Mouse (Mus musculus): Measurements from ENCODE around the gene Fen1.
A peak's percentile ranks its signal among the peaks of the same experiment; 100 is the strongest.

Gene Fen1

DNA sequence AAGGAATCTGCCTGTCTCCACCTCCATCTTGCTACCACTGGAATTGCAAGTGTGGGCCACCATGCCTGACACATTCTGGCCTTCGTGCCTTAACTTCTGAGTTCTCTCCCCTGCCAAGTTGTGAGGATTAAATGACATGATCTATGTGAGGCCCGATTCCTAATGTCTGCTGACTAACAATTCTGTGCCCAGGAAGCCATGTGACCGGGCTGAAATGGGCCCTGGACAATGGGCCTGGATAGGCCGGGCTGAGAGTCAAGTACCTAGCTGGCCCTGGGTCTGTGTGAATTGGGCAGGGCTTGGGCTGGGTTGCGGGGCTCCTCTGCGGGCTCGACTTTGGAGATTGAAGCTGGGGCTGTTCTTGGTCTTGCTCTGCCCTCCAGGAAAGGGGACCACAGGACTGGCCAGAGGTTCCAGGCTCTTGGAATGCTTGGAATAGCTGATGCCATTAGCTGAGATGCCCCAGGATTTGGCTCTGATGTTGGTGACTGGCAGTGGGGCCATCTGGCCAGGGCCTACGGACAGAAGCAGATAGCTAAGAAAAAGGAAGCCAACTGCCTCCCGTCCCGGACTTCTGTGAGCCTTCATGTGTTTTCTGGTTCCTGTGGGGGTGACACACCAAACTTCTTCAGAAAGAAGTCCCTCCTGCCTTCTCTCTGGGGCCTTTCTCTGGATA lies 10.0 kb upstream of the Fen1 start:
- no peak for DNase-seq

DNA sequence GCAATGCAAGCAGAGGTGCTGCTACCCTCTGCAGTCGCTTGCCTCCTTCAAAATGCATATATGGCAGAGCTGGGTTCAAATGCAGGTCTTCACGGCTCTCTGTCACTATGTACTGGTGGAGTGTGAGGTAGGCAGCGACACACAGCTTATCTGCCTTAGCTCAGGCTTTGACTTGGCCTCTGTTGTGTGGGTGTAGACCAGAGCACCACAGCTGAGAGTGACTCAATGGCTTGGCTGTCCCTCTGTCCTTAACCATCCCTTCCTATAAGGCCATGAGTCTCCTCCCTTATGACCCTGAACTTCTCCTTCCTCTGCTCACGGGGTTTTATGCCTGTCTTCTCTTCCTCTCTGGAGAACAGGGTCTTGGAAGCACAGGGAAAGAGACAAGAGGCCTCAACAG lies 6.9 kb upstream of the Fen1 start:
- no peak for DNase-seq

DNA sequence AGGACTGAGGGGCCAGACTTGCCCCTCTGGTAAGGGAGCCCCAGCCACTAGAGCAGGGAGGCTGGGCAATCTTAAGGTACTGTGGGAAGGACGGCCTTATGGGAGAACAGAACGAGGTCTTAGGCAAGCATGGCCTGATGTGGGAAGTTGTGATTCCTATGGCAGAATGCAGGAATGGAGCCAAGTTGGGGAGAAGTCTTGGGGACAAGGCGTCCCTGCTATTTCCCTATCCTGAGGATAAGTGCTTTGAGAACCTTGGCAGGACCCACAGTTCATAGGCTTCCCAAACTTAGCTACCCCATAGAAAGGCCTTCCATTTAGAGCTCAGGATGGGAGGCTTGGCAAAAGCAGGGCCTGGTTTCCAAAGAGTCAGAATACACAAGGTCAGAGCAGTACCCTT lies 4.9 kb upstream of the Fen1 start:
- DNase-seq, result no peak

DNA sequence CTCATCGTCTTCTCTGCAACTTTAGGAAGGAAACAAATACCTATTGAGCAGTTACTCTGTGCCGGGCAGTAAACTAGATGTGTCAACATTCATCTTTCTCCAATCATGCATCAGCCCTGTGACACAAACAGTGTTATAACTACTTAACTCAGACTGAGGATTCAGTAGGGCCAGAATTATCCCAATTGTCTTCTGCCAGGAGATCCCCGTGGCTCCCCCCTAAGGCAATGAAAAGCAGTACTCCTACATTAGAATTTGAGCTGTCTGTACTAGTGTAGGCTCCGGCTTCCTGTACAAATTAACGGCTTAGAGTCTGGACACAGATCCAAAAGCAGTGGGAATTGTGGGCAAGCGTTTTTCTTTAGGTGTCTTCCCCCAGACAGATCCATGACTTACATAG lies 1.1 kb upstream of the Fen1 start:
- peak in 1 of 2 experiments; percentile 10 for DNase-seq

DNA sequence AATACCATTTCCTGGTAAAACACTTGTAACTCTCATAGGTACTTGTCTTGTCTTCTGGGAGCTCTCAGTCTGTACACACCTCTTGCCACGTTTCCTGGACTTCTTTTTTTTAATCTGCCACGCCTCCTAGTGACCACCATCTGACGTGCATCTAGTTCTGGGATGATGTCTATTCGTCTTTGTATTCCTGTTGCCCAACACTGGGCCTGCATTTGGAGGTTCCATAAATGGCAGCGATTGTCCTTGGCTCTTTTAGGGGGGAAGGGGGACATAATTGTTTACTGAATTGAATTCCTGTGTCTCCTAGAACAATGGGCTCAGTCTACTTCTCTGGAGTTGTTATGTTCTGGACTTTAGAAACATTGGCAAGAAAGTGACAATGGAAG lies 640 bp upstream of the Fen1 start:
- peak; percentile 64 to 82 for DNase-seq

DNA sequence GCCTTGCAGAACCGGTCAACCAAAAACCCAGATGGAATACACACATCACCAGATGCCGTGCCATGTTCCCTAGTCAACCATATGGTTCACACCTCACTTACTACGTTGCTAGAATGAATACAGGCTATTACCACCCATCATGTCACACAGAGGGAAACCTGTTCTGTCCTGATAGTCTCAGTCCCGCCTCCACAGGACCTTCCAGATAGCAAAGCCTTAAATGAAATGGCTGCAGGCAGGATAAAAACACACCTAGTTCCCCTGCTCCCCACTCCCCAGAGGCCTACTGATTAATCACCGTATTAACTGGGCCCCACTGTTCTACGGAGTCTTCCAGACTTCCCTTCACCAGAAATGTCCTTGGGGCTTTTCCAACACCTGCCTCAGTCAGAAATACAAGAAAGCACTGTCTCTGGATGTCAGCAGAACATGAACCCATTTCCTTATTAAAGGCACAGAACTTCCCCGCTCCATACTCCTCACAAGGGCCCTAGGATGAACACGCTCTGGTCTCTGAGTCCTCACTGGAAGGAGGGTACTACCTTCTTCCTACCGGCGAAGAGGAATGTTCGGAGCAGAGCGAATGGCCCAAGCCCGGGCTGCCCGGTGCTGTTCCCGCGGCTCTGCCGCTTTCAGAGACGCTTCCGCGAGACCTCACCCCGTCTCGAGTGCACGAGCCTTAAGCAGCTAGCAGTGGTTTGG lies 672 bp downstream of the Fen1 start:
- no peak for DNase-seq

DNA sequence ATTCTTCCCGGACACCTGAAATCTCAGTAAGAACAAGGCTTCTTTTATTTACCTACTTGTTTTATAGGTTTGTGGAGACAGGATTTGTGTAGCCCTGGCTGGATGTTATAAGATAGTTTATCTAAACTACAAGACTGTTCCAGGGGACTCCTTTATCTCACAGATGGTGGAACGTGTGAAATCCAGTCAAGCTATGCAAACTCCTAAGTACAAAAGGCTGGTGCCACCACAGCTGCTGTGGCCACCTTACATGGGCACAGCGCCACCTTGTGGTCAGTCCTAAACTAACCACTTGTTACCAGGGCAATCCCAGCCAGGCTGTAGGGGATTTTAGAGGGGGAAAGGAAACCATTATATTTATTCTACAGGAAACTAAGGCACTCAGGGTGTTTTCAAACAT lies 5.2 kb downstream of the Fen1 start:
- DNase-seq, result peak; percentile 60 to 75

DNA sequence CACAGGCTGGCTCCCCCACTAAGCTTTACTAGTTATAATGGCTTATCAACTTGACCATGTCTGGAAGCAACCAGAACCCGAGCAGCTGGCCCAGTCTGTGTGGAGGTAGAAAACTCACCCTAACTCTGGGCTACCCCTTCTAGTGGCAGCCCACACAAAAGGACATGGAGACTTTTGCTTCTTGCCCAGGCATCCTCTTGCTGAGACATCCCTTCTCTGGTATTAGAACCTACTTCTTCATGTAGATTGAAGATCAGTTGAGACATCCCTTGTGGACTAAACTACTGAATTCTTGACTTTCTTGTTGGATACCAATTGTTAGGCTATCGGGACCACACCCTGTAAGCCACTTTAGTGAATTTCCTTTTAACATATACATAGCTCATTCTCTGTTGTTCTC lies 5.7 kb downstream of the Fen1 start:
- DNase-seq, result no peak

DNA sequence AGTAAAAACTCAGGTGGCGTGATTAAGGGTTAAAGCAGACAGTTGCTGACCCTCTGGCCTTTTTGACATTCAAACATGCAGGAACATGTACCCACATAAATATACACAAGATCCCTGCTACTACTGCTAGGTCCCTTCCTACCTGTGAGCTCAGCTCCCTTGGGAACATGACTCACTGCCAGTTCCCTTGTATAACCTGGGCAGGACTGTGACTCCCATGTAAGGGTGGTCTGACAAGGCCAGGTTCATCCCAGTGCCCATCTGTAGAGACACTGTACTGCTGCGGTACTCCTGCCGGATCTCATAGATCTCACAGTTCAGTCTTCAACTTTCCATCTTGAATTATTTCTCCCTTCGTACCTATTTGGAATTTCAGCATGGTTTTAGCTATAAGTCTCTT lies 6.8 kb downstream of the Fen1 start:
- no peak for DNase-seq

DNA sequence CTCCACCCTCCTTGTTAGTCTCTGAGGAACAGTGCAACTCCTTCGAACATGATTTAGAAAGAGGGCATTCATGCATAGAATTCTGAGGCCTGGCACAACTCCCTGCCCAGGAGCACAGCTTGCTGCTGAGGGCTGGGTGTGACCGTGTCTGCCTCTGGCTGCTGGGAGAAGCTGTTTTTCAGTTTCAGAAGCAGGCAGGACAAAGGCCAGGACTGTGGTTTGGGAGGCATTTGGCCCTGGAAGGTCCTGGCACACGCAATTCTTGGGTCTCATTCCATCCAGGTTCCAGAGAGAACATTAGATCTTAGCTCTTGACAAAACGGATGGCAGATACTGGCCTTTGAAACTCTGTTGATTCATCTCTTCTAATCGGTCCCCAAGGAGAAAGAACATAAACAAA lies 8.7 kb downstream of the Fen1 start:
- DNase-seq, result peak; percentile 25 to 26

DNA sequence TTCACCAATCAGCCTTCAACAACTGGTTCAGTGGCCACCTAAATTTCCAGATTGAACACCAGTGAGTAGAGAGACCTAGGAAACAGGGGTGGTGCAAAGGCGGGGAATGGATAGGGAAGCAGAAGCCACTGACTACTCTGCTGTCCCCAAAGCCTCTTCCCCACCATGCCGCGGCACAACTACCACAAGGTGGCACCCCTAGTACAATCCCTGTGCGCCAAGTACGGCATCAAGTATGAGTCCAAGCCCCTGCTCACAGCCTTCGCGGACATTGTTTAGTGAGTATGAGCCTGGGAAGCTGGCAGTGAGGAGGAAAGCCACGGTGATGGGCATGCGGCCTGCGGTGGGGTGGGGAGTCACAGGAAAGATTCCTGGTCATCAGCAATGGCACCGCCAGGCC lies 9.6 kb downstream of the Fen1 start:
- no peak for DNase-seq

DNA sequence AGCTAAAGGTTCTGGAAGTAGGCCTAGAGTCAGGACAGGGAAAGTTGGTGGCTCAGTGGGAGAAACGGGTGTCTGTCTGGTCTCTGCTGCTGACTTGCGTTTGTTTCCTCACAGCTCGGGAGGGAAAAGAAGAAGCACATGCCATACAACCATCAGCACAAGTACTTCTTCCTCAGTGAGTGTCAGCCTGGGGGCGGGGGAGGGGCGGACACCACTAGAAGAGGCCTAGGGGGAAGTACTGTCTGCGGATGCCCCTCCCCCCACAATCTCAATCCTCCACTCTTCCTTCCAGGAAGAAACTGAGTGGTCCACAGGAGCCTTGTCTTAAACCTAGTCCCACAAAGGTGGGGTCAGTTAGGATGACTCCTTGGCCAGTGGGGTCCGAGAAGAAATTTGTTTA lies 12.6 kb downstream of the Fen1 start:
- DNase-seq, result peak in 1 of 2 experiments; percentile 26

DNA sequence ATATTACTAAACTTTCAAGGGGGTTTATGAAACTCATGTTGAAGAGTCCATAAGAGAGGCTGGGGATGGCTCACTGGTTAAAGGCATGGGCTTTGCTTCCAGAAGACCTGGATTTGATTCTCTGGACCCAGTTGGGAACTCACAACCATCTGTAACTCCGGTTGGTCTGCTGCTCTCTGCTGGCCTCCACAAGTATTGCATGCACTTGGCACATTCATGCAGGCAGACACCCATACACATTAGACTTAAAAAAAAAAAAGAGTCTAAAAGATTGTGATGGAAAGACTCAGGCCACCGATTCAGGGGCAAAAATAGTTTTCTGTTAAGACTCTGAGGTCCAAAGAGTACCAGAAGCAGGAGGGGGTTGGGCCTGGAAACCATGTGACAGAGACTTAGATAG lies 13.2 kb downstream of the Fen1 start:
- peak; percentile 71 to 78 for DNase-seq

DNA sequence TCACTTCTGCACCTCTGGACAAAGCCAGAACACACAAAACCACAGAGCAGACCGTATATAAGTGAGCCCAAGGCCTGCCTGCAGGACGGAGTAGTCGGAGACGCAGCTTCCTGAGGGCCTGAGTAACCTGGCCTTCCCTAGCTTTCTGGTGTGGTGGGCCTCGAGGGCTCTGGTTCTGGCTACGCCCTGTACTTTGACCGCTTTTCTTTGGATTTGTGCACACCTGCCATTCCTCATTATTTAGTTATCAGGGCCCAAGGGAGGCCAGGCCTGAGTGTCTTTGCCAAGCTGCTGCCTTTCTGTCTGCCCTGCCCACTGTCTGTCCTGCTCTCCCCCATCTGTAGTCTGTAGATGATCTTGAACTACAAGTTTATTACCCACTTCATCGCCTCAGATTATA lies 14.0 kb downstream of the Fen1 start:
- no peak for DNase-seq

DNA sequence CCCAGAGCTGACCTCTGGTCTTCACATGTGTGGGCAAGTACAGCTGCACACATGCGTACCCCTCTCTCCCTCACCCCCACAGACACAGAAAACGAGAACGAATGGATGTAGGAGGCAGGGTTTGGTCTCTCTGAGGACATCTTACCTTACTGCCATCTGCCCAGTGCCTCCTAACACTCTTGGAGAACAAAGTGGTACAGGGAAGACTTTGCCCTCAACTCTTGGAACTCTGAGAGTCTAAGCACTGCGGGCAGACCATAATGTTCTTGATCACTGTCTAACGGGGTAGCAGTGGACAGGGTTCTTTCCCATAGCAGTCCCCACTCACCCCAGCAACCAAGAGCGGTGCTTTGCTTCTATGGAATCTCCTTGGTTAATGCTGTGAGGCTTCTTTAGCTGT lies 14.9 kb downstream of the Fen1 start:
- no peak for DNase-seq

DNA sequence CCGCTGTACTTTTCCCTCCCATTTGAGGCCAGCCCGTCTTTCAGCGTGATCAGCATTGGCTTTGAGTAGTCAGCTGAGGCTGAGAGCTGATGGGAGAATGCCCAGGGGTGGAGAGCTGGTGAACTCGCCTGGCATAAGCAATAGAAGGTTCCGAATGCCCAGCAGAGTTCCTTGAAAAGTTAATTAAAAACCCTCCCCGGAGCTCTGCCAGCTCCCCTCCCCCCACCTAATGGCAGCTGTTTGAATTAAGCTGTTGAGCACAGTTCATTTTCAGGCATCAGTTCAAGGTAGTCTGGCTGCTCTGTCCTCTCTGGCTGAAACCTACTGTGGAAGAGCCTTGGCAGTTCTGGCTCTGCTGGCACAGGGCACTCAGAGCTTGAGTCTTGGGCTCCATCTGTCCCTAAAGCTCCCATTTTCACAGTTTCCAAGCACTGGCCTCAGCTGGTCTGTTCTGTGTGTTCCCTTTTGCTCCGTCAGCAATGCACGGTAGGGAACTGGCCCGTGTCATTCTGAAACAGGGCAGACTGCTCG lies 15.6 kb downstream of the Fen1 start:
- DNase-seq, result peak in 1 of 2 experiments; percentile 28

DNA sequence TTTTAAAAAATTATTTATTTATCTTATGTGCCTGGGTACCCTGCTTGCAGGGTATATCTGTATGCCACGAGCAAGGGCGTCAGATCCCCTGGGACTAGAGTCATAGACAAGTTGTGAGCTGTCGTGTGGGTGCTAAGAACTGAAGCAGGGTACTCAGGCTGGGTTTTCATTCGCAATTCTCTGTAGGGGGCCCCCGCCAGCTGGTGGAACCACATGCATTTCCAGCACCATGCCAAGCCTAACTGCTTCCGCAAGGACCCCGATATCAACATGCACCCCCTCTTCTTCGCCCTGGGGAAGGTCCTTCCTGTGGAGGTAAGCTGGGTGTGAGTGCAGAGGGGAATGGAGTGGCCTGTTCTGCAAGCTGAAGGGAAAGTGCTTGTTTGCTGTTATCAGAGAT lies 17.4 kb downstream of the Fen1 start:
- no peak for DNase-seq

DNA sequence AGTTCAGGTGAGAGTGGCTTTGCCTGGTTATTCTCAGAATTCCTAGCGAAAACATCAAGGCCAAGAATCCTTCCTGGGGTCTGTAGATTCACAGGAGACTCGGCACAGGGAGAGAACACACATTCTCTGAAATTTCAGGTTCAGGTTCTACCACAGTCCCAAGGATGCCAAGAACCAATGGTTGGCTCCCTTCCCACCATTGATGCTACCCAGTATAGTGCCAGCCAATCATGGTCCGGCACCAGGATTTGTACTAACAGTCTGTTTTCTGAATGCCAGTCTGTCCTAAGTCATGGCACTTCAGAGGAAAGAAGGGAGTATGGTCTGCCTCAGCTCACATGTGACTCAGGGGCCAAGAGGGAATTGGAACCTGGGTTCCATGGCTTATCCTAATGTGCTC lies 18.1 kb downstream of the Fen1 start:
- DNase-seq, result no peak

DNA sequence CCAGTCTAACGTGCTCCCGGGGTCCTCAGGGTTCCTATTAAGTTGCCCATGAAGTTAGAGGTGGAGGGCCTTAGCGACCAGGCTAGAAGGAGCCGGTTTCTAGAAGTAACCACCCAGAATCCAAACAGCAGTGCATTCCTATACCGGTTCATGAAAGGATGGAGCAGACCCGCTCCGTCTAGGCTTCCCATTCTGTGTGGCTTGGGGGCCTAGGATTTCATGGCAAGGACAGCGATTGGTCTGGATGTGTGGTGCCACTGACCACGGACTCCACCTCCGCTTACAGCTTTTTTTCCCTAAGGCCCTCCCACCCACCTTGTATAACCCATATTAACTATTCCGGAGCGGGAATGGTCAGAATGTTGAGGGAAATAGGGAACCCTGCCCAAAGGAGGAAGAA lies 19.9 kb downstream of the Fen1 start:
- DNase-seq, result peak; percentile 37 to 60

DNA sequence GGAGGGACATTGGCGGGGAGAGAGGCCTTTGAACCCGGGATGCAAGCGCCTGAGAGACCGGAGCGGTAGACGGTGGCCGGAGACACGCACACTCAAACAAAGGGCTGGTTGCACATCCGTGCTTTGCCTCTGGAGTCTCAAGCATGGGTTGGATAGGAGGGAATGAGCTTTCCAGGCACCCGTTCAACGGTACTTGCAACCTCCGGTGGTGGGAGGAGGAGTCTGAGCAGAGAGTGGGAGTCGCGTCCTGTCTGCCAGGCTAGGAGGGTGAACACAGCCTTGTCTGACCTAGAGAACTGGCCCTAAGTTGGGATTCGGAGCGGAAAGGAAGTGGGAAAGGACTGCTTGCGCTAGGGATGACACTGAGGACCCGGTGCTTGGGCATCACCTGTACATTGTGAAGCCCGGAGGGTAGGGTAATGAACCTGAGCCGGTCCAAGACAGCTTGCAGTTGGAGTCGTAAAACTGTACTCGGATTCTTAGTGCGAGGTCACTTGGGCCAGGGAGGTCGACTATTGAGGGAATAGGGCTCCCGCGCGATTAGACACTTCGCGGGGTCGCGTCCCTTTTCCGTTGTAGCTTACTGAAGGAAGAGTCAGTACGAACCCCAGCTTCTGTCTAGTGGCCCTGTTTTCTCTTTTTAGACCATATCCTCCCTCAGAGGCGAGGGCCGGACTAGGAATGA lies 20.5 kb downstream of the Fen1 start:
- peak; percentile 79 to 81 for DNase-seq

DNA sequence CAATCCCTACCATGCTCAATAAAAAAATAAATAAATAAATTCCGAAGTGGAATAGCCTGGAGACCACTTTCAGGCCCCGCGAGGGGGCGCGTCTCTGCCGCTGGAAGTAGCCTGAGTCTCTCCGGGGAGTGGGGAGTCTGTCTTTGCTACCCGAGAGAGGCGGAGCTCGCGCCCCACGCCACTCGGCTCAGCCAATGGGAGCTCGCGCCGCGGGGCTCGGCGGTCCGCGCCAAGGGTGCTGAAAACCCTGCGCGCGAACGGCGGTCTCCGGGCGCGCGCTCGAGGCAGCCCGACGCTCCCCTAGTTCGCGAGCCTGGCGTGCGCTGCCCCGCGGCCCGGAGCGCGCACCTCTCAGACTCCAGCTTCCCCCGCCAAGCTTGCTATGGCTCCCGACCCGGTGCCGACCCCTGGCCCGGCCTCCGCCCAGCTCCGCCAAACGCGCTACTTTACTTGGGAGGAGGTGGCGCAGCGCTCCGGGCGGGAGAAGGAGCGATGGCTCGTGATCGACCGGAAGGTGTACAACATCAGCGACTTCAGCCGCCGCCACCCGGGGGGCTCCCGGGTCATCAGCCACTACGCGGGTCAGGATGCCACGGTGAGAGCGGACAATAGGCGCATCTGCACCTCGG lies 21.2 kb downstream of the Fen1 start, which contains the start of gene Fads1:
Gene Fads1 (plus strand): TSS at position 219 of the 629 bp plus-strand sequence.
- DNase-seq, result peak; percentile 92 to 95

DNA sequence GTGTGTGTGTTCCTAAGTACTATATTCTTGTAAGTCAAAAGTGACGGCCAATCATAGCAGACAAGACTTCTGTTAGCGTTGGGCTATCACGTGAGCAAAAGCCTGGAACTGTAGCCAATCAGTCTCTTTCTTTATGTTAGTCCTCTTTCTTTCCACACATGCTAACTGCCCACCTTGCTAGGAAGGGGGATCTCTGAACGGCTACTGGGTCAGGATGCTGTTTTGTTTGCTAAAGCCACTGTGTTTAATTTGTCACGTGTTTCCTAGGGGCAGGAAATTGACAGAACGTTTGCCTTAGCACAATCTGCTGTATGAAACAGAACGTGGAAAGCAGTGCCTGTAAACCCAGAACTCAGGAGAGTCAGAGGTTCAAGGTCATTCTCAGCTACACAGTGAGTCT lies 21.8 kb downstream of the Fen1 start:
- DNase-seq, result no peak

DNA sequence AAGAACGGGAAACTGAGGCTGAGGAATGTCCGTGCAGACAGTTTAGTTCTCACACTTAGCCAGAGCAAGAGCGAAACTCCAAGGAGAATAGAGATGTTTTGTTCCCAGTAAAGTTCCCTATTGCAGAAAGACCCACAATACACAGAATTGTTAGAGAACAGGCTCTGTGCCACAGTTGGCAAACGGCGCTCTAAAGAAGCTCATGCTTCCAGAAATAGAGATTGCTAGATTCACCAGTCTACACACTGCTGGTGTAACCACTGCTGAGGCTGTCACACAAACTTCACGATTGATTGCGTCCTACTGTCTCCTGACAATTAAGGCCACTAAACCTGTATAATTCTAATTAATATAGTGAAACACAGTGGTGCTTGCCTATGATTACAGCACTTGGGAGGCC lies 22.7 kb downstream of the Fen1 start:
- DNase-seq, result no peak
